Comparison of ENCODE assay signal across 21 mouse cellular contexts in genomic region chr5:16317680-16318242, GRCm38 (mm10).
DNase-seq lines count a peak whose midpoint lies in the region; ATAC-seq and TF ChIP-seq lines count a peak whose summit lies in the region.
"Had no signal": no experiment of that assay in that cellular context is flagged by ENCODE, and none has a peak within 500 bp of the region (broad histone marks: within the 10 kb centered on the region; RNA-seq: fewer than 3 reads in every experiment).

No protein-coding gene starts in this region.

- no peaks in the 10 kb centered on the region for H3K27me3 ChIP-seq in liver, adult 2 months (ENCODE audit: control insufficient read depth, insufficient read depth, low read length)
- H3K27me3 ChIP-seq: forebrain, embryonic 13.5 days; hindbrain, embryonic 12.5 days had no signal

- no peaks in the 10 kb centered on the region for H3K4me1 ChIP-seq in liver, adult 2 months (ENCODE audit: control insufficient read depth, insufficient read depth, low read length)
- peaks cover 2% of the 10 kb centered on the region; the same call in 1 of the 2 replicates for H3K4me1 ChIP-seq in brown adipose tissue, adult 24 weeks (ENCODE audit: control insufficient read depth, insufficient read depth, insufficient read length, low read length)
- H3K4me1 ChIP-seq: embryonic facial prominence, embryonic 10.5 days; forebrain, embryonic 13.5 days; hindbrain, embryonic 12.5 days had no signal

- H3K79me2 ChIP-seq in liver, adult 2 months (ENCODE audit: control insufficient read depth, insufficient read depth, low read length) = no peaks in the 10 kb centered on the region

- intact Hi-C loops in heart, postnatal 36 days (cut with DNase I) = no loop called here

- no peak overlapping the region for H3K27ac ChIP-seq in liver, adult 2 months (replicated peaks; ENCODE audit: insufficient read depth, low read depth, low read length)
- peak overlapping the region; percentile 63; the same call in 1 of the 2 replicates for H3K27ac ChIP-seq in brown adipose tissue, adult 24 weeks (replicated peaks; ENCODE audit: low read depth, low read length)
- H3K27ac ChIP-seq: embryonic facial prominence, embryonic 10.5 days; forebrain, embryonic 13.5 days; hindbrain, embryonic 12.5 days had no signal

- TF ChIP-seq POLR2A in liver, adult 2 months (IDR thresholded peaks at IDR 0.05; ENCODE audit: extremely low read depth, insufficient read depth, low read length) = no peak

- no peak overlapping the region for H3K9ac ChIP-seq in liver, adult 2 months (ENCODE audit: low read depth, low read length)
- H3K9ac ChIP-seq: forebrain, embryonic 13.5 days; forebrain, postnatal 0 days; hindbrain, embryonic 12.5 days had no signal

- DNase-seq in heart, adult 11 months = peak; percentile 87
- DNase-seq in heart, postnatal 36 days = no peak
- DNase-seq in liver, adult 2 months (ENCODE audit: extremely low read depth, low read depth, low spot score) = peak; percentile 19
- no peak for DNase-seq in liver
- no peak for DNase-seq in spleen, postnatal 36 days (ENCODE audit: low spot score in 2 of 2)
- DNase-seq: adrenal gland, adult 2 months; adrenal gland, postnatal 36 days; cerebellum, adult 11 months; cerebellum, adult 8-10 months; cerebellum, postnatal 14 days; forebrain, postnatal 0 days; gastrocnemius, postnatal 36 days; heart, postnatal 4 days had no signal

- ATAC-seq in megakaryocyte progenitor cell, adult 5-6 weeks (replicated peaks; ENCODE audit: poor library complexity) = peak; percentile 61
- ATAC-seq: forebrain, embryonic 13.5 days; forebrain, postnatal 0 days; hindbrain, embryonic 16.5 days; inflammation-experienced regulatory T-cells, adult 6 months; intestine, postnatal 0 days had no signal

- H3K4me3 ChIP-seq in liver, adult 2 months (ENCODE audit: insufficient read depth, low read depth, low read length) = no peak overlapping the region
- H3K4me3 ChIP-seq in brown adipose tissue, adult 24 weeks (ENCODE audit: insufficient read depth, low read depth, low read length) = no peak overlapping the region
- H3K4me3 ChIP-seq: embryonic facial prominence, embryonic 10.5 days; forebrain, embryonic 13.5 days; hindbrain, embryonic 12.5 days had no signal

- no peak for TF ChIP-seq CTCF in liver, adult 2 months (IDR thresholded peaks at IDR 0.05; ENCODE audit: low read depth, low read length)

- 67% methylated on average over 4 of the region's 4 CpGs for WGBS in liver, adult 2 months

- H3K36me3 ChIP-seq in liver, adult 2 months (ENCODE audit: control insufficient read depth, insufficient read depth, low read length) = no peaks in the 10 kb centered on the region
- H3K36me3 ChIP-seq: embryonic facial prominence, embryonic 10.5 days; hindbrain, embryonic 12.5 days had no signal

Comparison
In these comparisons a context has a peak if more than half of its experiments do, and no peak if none do; other contexts are left out.
1. DNase-seq: peak in heart, adult 11 months (single experiment) and liver, adult 2 months (single experiment); none in heart, postnatal 36 days (0 of 2), liver (single experiment) and spleen, postnatal 36 days (0 of 2).